Mouse (Mus musculus): Measurements from ENCODE around the gene Eva1a. TPM values are rescaled to one million over a fixed set of nuclear protein-coding genes. Genes with fewer than 3 reads are reported as not detected.

Gene Eva1a
- polyA plus RNA-seq, 1 experiment from 2014 or later: 49.7 TPM

DNA sequence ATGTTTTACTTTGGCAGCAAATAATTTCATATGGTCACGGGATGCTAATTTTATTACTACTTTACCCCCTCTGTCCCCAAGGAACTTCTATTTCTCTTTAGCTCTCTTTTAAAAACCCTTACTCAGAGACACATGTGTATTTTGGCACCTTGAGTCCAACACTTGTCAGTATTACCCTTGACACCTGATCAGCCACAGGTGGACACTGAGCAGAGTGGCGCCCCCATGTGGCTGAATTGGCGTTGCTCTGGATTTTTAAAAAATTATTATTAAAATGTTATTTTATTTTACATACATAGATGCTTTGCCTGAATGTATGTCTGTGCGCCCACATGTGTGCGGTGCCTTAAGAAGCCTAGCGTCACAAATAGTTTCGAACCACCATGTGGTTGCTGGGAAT lies 14.0 kb downstream of the Eva1a start:
- ATAC-seq (ENCODE audit: low FRiP score, low TSS enrichment): no peak
- Histone ChIP-seq H3K36me3 (ENCODE audit: insufficient read depth, low read length) (peaks cover 9% of the 10 kb centered on the region; the same call in 1 of the 2 replicates), H3K27ac (ENCODE audit: low read length) (no peak overlapping the region), H3K4me2 (replicated peaks; ENCODE audit: low read depth, low read length) (no peak overlapping the region), H3K4me1 (ENCODE audit: insufficient read depth, low read length) (peaks cover 18% of the 10 kb centered on the region; the same call in 1 of the 2 replicates), H3K4me3 (ENCODE audit: low read length) (no peak overlapping the region), H3K9ac (replicated peaks; ENCODE audit: low read length) (no peak overlapping the region), H3K9me3 (ENCODE audit: low read length) (no peaks in the 10 kb centered on the region), H3K27me3 (ENCODE audit: insufficient read depth, low read length) (no peaks in the 10 kb centered on the region)
- WGBS: 75% methylated on average over 7 of the region's 7 CpGs

DNA sequence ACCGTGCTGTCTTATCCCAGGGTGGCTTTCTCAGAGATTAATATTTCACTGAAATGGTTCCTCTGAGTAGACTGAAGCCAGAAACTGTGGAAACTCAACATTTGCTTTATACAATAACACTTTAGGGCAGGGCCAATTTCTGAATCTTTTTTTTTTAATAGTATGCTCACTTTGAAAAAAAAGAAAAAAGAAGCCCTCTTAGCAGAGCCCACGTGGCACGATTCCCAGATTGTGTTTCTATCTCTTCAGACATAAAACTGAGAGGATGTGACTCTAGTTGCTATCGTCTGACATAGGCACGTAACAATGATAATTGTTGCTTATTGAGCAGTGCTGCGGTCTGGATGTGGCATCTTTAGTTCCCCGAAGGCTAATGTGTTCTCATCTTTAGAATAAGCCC lies 19.1 kb downstream of the Eva1a start:
- Histone ChIP-seq H3K27ac (ENCODE audit: low read length) (no peak overlapping the region), H3K9ac (replicated peaks; ENCODE audit: low read length) (no peak overlapping the region), H3K4me1 (ENCODE audit: insufficient read depth, low read length) (0 out of 2 replicates have a peak, but pooled peaks cover 9% of the 10 kb centered on the region), H3K27me3 (ENCODE audit: insufficient read depth, low read length) (no peaks in the 10 kb centered on the region), H3K4me3 (ENCODE audit: low read length) (no peak overlapping the region), H3K4me2 (replicated peaks; ENCODE audit: low read depth, low read length) (no peak overlapping the region), H3K9me3 (ENCODE audit: low read length) (no peaks in the 10 kb centered on the region), H3K36me3 (ENCODE audit: insufficient read depth, low read length) (peaks cover 14% of the 10 kb centered on the region; the same call in 1 of the 2 replicates)
- WGBS: 62% methylated on average over 7 of the region's 7 CpGs
- ATAC-seq (ENCODE audit: low FRiP score, low TSS enrichment): no peak

DNA sequence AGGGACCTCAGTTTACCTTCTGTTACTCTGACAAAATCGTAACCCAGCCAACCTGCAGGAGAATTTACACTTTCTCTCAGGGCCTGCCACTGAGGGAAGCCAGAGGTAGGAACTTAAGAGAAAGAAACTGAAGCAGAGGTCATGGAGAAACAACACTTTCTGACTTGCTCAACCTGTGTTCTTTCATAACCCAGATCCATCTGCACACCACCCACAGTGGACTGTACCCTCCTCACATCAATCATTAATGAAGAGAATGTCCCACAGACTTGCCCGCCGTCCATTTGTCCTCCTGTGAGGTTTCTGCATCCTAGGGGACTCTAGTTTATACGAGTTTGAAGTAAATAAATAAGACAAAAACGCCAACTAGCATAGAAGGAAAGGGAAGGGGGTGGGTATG lies 24.4 kb downstream of the Eva1a start:
- WGBS: 82% methylated on average over 5 of the region's 5 CpGs

DNA sequence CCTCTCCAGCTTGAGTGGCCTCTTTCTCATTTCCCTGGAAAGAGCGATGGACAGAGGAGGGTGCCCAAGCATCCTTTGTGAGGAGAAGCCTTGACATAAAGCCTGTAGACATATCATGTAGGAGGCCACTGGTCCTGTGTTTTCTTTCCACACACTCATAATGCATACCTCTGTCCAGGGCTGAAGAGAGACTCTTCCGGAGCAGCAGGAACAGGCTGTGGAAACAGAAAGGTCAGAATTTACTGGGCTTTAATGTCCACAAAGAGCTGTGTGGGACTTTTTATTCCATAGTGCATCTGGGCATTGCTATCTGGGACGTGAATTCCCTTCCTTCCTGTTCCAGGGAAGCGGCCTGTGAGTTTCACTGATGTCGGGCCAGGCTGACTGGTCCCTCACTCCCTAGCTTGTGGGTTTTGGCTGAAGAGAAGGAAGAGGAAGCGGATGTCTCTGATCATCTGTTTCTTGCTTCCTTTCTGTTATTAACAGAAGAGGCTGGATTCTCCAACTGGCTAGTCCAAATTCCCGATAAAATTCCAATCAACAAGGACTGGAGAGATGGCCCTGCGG lies 25.8 kb downstream of the Eva1a start:
- no peak overlapping the region for H3K4me3 ChIP-seq (ENCODE audit: low read length)
- 85% methylated on average over 8 of the region's 8 CpGs for WGBS
- H3K4me2 ChIP-seq (replicated peaks; ENCODE audit: low read depth, low read length): no peak overlapping the region
- peak overlapping the region; percentile 25; the same call in 1 of the 2 replicates for H3K27ac ChIP-seq (ENCODE audit: low read length)
- no peak overlapping the region for H3K9ac ChIP-seq (replicated peaks; ENCODE audit: low read length)
- ATAC-seq (ENCODE audit: low FRiP score, low TSS enrichment): no peak
- H3K36me3 ChIP-seq (ENCODE audit: insufficient read depth, low read length): peaks cover 19% of the 10 kb centered on the region; the same call in 1 of the 2 replicates
- H3K4me1 ChIP-seq (ENCODE audit: insufficient read depth, low read length): no peaks in the 10 kb centered on the region
- H3K9me3 ChIP-seq (ENCODE audit: low read length): no peaks in the 10 kb centered on the region
- H3K27me3 ChIP-seq (ENCODE audit: insufficient read depth, low read length): no peaks in the 10 kb centered on the region

More for the DNA sequence above, 24.4 kb downstream of the Eva1a start:
- Histone ChIP-seq H3K9ac (replicated peaks; ENCODE audit: low read length) (no peak overlapping the region), H3K36me3 (ENCODE audit: insufficient read depth, low read length) (peaks cover 10% of the 10 kb centered on the region; the same call in 1 of the 2 replicates), H3K27me3 (ENCODE audit: insufficient read depth, low read length) (no peaks in the 10 kb centered on the region), H3K4me3 (ENCODE audit: low read length) (no peak overlapping the region), H3K4me1 (ENCODE audit: insufficient read depth, low read length) (0 out of 2 replicates have a peak, but pooled peaks cover under 1% of the 10 kb centered on the region), H3K4me2 (replicated peaks; ENCODE audit: low read depth, low read length) (no peak overlapping the region), H3K9me3 (ENCODE audit: low read length) (no peaks in the 10 kb centered on the region), H3K27ac (ENCODE audit: low read length) (no peak overlapping the region)
- no peak for ATAC-seq (ENCODE audit: low FRiP score, low TSS enrichment)

DNA sequence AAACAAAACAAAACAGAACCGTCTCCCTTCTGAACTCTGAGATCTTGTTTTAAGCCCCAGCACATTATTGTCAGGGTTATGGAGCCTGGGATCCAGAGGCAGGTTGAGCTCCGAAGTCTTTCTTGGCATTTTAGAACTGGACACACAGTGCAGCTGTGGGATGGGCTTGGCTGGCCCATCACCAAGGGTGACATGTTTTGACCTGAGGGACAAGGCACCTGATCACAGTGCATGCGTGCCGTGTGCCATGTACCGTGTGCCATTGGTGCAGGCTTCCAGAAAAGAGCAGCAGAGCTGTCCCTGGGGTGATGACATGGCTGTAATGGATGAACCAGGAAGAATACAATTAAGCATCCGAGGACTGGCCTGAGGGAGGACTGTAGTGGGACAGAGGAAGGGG lies 29.6 kb downstream of the Eva1a start:
- Histone ChIP-seq H3K9ac (replicated peaks; ENCODE audit: low read length) (no peak overlapping the region), H3K4me2 (replicated peaks; ENCODE audit: low read depth, low read length) (no peak overlapping the region), H3K36me3 (ENCODE audit: insufficient read depth, low read length) (peaks cover 46% of the 10 kb centered on the region), H3K27me3 (ENCODE audit: insufficient read depth, low read length) (no peaks in the 10 kb centered on the region), H3K4me1 (ENCODE audit: insufficient read depth, low read length) (no peaks in the 10 kb centered on the region), H3K9me3 (ENCODE audit: low read length) (no peaks in the 10 kb centered on the region), H3K27ac (ENCODE audit: low read length) (no peak overlapping the region), H3K4me3 (ENCODE audit: low read length) (no peak overlapping the region)
- no peak for ATAC-seq (ENCODE audit: low FRiP score, low TSS enrichment)
- 79% methylated on average over 6 of the region's 6 CpGs for WGBS

DNA sequence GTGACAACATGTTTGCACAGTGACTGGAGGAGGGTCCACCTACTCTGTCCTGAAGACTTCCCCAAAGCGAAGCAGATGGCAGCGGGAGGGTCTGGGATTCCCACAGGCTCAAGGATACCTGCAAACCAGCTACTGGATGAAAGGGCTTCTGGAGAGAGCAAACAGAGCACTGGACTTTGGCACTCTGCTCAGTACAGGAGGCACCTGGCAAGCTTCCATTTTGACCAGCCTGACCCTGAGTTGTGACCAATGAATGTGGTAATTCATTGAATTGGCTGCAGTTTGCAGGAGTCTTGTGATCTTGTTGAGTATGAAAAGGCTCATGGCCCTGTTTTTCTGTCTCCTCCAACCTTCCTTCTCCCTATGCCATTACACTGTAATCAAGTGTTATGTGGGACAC lies 32.2 kb downstream of the Eva1a start:
- WGBS: 100% methylated on average over 2 of the region's 2 CpGs
- H3K27me3 ChIP-seq (ENCODE audit: insufficient read depth, low read length): no peaks in the 10 kb centered on the region
- no peak overlapping the region; the same call in 1 of the 2 replicates for H3K27ac ChIP-seq (ENCODE audit: low read length)
- H3K4me2 ChIP-seq (replicated peaks; ENCODE audit: low read depth, low read length): no peak overlapping the region
- peaks cover 41% of the 10 kb centered on the region for H3K36me3 ChIP-seq (ENCODE audit: insufficient read depth, low read length)
- no peak for ATAC-seq (ENCODE audit: low FRiP score, low TSS enrichment)
- no peak overlapping the region for H3K9ac ChIP-seq (replicated peaks; ENCODE audit: low read length)
- no peaks in the 10 kb centered on the region for H3K4me1 ChIP-seq (ENCODE audit: insufficient read depth, low read length)
- H3K9me3 ChIP-seq (ENCODE audit: low read length): no peaks in the 10 kb centered on the region
- H3K4me3 ChIP-seq (ENCODE audit: low read length): no peak overlapping the region

DNA sequence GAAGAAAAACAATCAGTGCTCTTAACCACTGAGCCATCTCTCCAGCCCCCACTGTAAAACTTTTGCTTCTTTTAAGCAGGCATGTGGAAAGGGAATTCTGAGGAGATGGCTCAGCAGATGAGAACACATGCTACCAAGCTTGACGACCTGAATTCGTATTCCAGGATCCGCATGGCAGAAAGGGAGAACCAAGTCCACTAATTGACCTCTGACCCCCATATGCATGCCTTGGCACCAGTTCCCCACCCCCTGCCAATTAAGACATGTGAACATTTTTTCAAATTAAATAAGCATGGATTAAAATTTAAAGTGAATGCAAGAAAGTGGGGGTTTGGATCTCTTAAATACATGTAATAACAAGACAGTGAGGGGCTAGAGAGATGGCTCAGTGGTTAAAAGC lies 32.7 kb downstream of the Eva1a start:
- 83% methylated on average over 3 of the region's 3 CpGs for WGBS
- Histone ChIP-seq H3K9me3 (ENCODE audit: low read length) (no peaks in the 10 kb centered on the region), H3K4me2 (replicated peaks; ENCODE audit: low read depth, low read length) (no peak overlapping the region), H3K27ac (ENCODE audit: low read length) (no peak overlapping the region), H3K4me3 (ENCODE audit: low read length) (no peak overlapping the region), H3K36me3 (ENCODE audit: insufficient read depth, low read length) (peaks cover 41% of the 10 kb centered on the region), H3K9ac (replicated peaks; ENCODE audit: low read length) (no peak overlapping the region), H3K4me1 (ENCODE audit: insufficient read depth, low read length) (no peaks in the 10 kb centered on the region), H3K27me3 (ENCODE audit: insufficient read depth, low read length) (no peaks in the 10 kb centered on the region)
- no peak for ATAC-seq (ENCODE audit: low FRiP score, low TSS enrichment)

DNA sequence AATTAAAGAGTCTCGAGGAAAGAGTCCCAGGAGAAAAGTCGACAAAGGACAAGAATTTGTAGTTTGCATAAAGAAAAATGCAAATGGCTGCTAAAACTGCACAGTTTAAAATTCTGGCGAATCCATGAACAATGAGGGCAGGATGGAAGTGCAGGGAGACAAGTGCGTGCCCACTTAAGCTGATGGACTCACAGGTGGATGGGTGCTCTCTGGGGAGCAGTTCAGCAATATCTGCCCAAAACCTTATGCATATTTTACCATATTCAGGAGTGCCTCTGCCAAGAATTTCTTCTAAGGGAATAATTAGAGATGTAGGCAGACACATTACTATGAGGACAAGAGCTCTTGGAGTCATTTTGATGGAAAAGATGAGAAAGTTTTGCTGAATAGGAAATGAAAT lies 35.5 kb downstream of the Eva1a start:
- ATAC-seq (ENCODE audit: low FRiP score, low TSS enrichment): no peak
- Histone ChIP-seq H3K36me3 (ENCODE audit: insufficient read depth, low read length) (peaks cover 38% of the 10 kb centered on the region), H3K27ac (ENCODE audit: low read length) (no peak overlapping the region)

DNA sequence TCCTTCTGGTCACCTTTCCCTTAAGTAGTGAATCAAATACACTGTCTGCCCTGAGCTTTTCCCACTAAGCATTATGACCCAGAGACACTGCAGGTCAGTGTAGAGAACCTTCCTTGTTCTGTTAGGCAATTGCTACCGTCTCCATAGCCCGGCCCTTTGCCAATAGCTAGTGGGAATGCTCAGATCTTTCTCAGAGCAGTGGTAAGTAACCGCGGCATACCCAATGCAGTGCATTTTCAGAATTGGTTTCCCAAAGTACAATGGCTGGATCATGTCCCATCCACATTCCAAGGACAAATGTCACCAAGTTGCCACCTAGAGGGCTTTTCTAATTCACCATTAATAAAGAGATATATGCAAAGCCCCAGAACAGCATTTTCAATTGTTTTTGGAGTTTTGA lies 38.0 kb downstream of the Eva1a start:
- Histone ChIP-seq H3K27me3 (ENCODE audit: insufficient read depth, low read length) (no peaks in the 10 kb centered on the region), H3K4me1 (ENCODE audit: insufficient read depth, low read length) (peaks cover 6% of the 10 kb centered on the region; the same call in 1 of the 2 replicates), H3K4me3 (ENCODE audit: low read length) (no peak overlapping the region), H3K27ac (ENCODE audit: low read length) (no peak overlapping the region), H3K4me2 (replicated peaks; ENCODE audit: low read depth, low read length) (no peak overlapping the region), H3K36me3 (ENCODE audit: insufficient read depth, low read length) (peaks cover 20% of the 10 kb centered on the region), H3K9ac (replicated peaks; ENCODE audit: low read length) (no peak overlapping the region), H3K9me3 (ENCODE audit: low read length) (no peaks in the 10 kb centered on the region)
- WGBS: 94% methylated on average over 4 of the region's 4 CpGs
- no peak for ATAC-seq (ENCODE audit: low FRiP score, low TSS enrichment)

More for the DNA sequence above, 35.5 kb downstream of the Eva1a start:
- WGBS: 88% methylated on average over 4 of the region's 4 CpGs
- Histone ChIP-seq H3K4me3 (ENCODE audit: low read length) (no peak overlapping the region), H3K4me2 (replicated peaks; ENCODE audit: low read depth, low read length) (no peak overlapping the region), H3K9ac (replicated peaks; ENCODE audit: low read length) (no peak overlapping the region), H3K27me3 (ENCODE audit: insufficient read depth, low read length) (no peaks in the 10 kb centered on the region), H3K9me3 (ENCODE audit: low read length) (no peaks in the 10 kb centered on the region), H3K4me1 (ENCODE audit: insufficient read depth, low read length) (no peaks in the 10 kb centered on the region)

DNA sequence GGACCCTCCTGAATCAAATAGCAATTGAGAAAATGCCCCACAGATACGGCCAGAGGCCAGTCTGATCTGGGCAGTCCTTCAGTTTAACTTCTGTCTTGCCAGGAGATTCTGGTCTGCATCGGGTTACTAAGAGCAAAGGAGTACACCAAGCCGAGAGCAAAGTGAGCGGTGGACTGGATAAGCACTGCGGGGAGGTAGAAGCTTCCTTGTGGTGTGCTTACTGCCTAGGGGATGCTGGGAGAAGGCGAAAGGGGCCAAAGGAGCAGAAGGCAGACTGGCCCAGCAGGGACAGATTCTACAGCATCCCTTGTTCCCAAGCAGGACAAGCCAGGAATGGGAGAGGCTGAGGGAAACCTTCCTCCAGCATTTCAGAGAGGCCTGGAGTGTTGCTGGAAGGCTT lies 42.8 kb downstream of the Eva1a start:
- H3K9me3 ChIP-seq (ENCODE audit: low read length): peaks cover 6% of the 10 kb centered on the region; the same call in 1 of the 2 replicates
- 47% methylated on average over 6 of the region's 6 CpGs for WGBS
- no peak overlapping the region for H3K4me3 ChIP-seq (ENCODE audit: low read length)
- ATAC-seq (ENCODE audit: low FRiP score, low TSS enrichment): no peak
- no peak overlapping the region for H3K4me2 ChIP-seq (replicated peaks; ENCODE audit: low read depth, low read length)
- H3K27me3 ChIP-seq (ENCODE audit: insufficient read depth, low read length): no peaks in the 10 kb centered on the region
- peak overlapping the region; percentile 75 for H3K27ac ChIP-seq (ENCODE audit: low read length)
- peaks cover 13% of the 10 kb centered on the region; the same call in 1 of the 2 replicates for H3K4me1 ChIP-seq (ENCODE audit: insufficient read depth, low read length)
- H3K36me3 ChIP-seq (ENCODE audit: insufficient read depth, low read length): peaks cover 20% of the 10 kb centered on the region; the same call in 1 of the 2 replicates
- H3K9ac ChIP-seq (replicated peaks; ENCODE audit: low read length): no peak overlapping the region

Measured in kidney, embryonic 16.5 days (tissue).